Mouse (Mus musculus): ENCODE data around the gene Wdr4. TPM values are rescaled to one million over a fixed set of nuclear protein-coding genes. Genes with fewer than 3 reads are reported as not detected.

The Wdr4 gene
- total and polyA plus RNA-seq, 2 experiments from 2014 or later, result 27.0 to 66.0 TPM

GRCm38 (mm10) chr17:31512593-31512992 lies 7.2 kb downstream of the Wdr4 start:
- Histone ChIP-seq H3K4me1 (ENCODE audit: insufficient read depth, low read length) (no peaks in the 10 kb centered on the region; the same call in 1 of the 2 replicates), H3K4me2 (ENCODE audit: low read depth, low read length, poor library complexity, severe bottlenecking) (peak overlapping the region; percentile 52), H3K27me3 (ENCODE audit: insufficient read depth, low read length) (no peaks in the 10 kb centered on the region), H3K27ac (ENCODE audit: low read depth, low read length) (peak overlapping the region; percentile 77), H3K4me3 (ENCODE audit: low read depth, low read length) (peak overlapping the region; percentile 64), H3K36me3 (ENCODE audit: insufficient read depth, low read length) (peaks cover 17% of the 10 kb centered on the region), H3K9me3 (ENCODE audit: low read length) (no peaks in the 10 kb centered on the region), H3K9ac (replicated peaks; ENCODE audit: low read length, poor library complexity, severe bottlenecking) (peak overlapping the region; percentile 37)
- DNase-seq (ENCODE audit: low spot score), result no peak
- whole genome bisulfite sequencing, result 20% methylated on average over 6 of the region's 6 CpGs
- TF ChIP-seq CTCF (IDR thresholded peaks at IDR 0.05), result no peak
- ATAC-seq (ENCODE audit: low FRiP score), result no peak

- no peaks in the 10 kb centered on the region for H3K9me3 ChIP-seq (ENCODE audit: low read length)
- peak overlapping the region; percentile 52 for H3K4me2 ChIP-seq (ENCODE audit: low read depth, low read length, poor library complexity, severe bottlenecking)
- H3K4me1 ChIP-seq (ENCODE audit: insufficient read depth, low read length), result no peaks in the 10 kb centered on the region; the same call in 1 of the 2 replicates
- peaks cover 23% of the 10 kb centered on the region for H3K36me3 ChIP-seq (ENCODE audit: insufficient read depth, low read length)
- peak overlapping the region; percentile 77 for H3K27ac ChIP-seq (ENCODE audit: low read depth, low read length)
- peak overlapping the region; percentile 64 for H3K4me3 ChIP-seq (ENCODE audit: low read depth, low read length)
- H3K27me3 ChIP-seq (ENCODE audit: insufficient read depth, low read length), result no peaks in the 10 kb centered on the region
- ATAC-seq (ENCODE audit: low FRiP score) (peak; percentile 93), DNase-seq (ENCODE audit: low spot score) (peak; percentile 96)
- TF ChIP-seq CTCF (IDR thresholded peaks at IDR 0.05), result no peak
- peak overlapping the region; percentile 70 for H3K9ac ChIP-seq (replicated peaks; ENCODE audit: low read length, poor library complexity, severe bottlenecking)
- whole genome bisulfite sequencing, result under 1% methylated on average over 50 of the region's 56 CpGs
Measured at GRCm38 (mm10) chr17:31511792-31512495, 7.8 kb downstream of the Wdr4 start.

- no peak for DNase-seq (ENCODE audit: low spot score)
- WGBS, result 97% methylated on average over 6 of the region's 6 CpGs
- Histone ChIP-seq H3K27ac (ENCODE audit: low read depth, low read length) (no peak overlapping the region), H3K36me3 (ENCODE audit: insufficient read depth, low read length) (peaks cover 27% of the 10 kb centered on the region), H3K9me3 (ENCODE audit: low read length) (no peaks in the 10 kb centered on the region), H3K4me2 (ENCODE audit: low read depth, low read length, poor library complexity, severe bottlenecking) (peak overlapping the region; percentile 52), H3K27me3 (ENCODE audit: insufficient read depth, low read length) (no peaks in the 10 kb centered on the region), H3K4me3 (ENCODE audit: low read depth, low read length) (peak overlapping the region; percentile 64; the same call in 1 of the 2 replicates), H3K9ac (replicated peaks; ENCODE audit: low read length, poor library complexity, severe bottlenecking) (no peak overlapping the region), H3K4me1 (ENCODE audit: insufficient read depth, low read length) (no peaks in the 10 kb centered on the region; the same call in 1 of the 2 replicates)
- peak; percentile 51 for TF ChIP-seq CTCF (IDR thresholded peaks at IDR 0.05)
- ATAC-seq (ENCODE audit: low FRiP score), result no peak
Measured at GRCm38 (mm10) chr17:31510944-31511343, 8.8 kb downstream of the Wdr4 start.

- Histone ChIP-seq H3K4me2 (ENCODE audit: low read depth, low read length, poor library complexity, severe bottlenecking) (no peak overlapping the region), H3K36me3 (ENCODE audit: insufficient read depth, low read length) (peaks cover 45% of the 10 kb centered on the region), H3K4me1 (ENCODE audit: insufficient read depth, low read length) (no peaks in the 10 kb centered on the region), H3K9me3 (ENCODE audit: low read length) (no peaks in the 10 kb centered on the region), H3K27ac (ENCODE audit: low read depth, low read length) (no peak overlapping the region), H3K4me3 (ENCODE audit: low read depth, low read length) (no peak overlapping the region), H3K27me3 (ENCODE audit: insufficient read depth, low read length) (no peaks in the 10 kb centered on the region), H3K9ac (replicated peaks; ENCODE audit: low read length, poor library complexity, severe bottlenecking) (no peak overlapping the region)
- WGBS, result 88% methylated on average over 7 of the region's 7 CpGs
- ATAC-seq (ENCODE audit: low FRiP score) (no peak), DNase-seq (ENCODE audit: low spot score) (no peak)
- TF ChIP-seq CTCF (IDR thresholded peaks at IDR 0.05), result no peak
Measured at GRCm38 (mm10) chr17:31506282-31506681, 13.5 kb downstream of the Wdr4 start.

GRCm38 (mm10) chr17:31505013-31505412 lies 14.8 kb downstream of the Wdr4 start:
- WGBS, result 48% methylated on average over 5 of the region's 5 CpGs
- Histone ChIP-seq H3K4me3 (ENCODE audit: low read depth, low read length) (no peak overlapping the region), H3K4me1 (ENCODE audit: insufficient read depth, low read length) (no peaks in the 10 kb centered on the region), H3K9me3 (ENCODE audit: low read length) (no peaks in the 10 kb centered on the region), H3K4me2 (ENCODE audit: low read depth, low read length, poor library complexity, severe bottlenecking) (no peak overlapping the region), H3K27me3 (ENCODE audit: insufficient read depth, low read length) (no peaks in the 10 kb centered on the region), H3K27ac (ENCODE audit: low read depth, low read length) (no peak overlapping the region), H3K36me3 (ENCODE audit: insufficient read depth, low read length) (peaks cover 56% of the 10 kb centered on the region), H3K9ac (replicated peaks; ENCODE audit: low read length, poor library complexity, severe bottlenecking) (no peak overlapping the region)
- DNase-seq (ENCODE audit: low spot score) (no peak), ATAC-seq (ENCODE audit: low FRiP score) (no peak)
- no peak for TF ChIP-seq CTCF (IDR thresholded peaks at IDR 0.05)

GRCm38 (mm10) chr17:31503936-31504335 lies 15.8 kb downstream of the Wdr4 start:
- TF ChIP-seq CTCF (IDR thresholded peaks at IDR 0.05), result no peak
- Histone ChIP-seq H3K9me3 (ENCODE audit: low read length) (no peaks in the 10 kb centered on the region), H3K4me2 (ENCODE audit: low read depth, low read length, poor library complexity, severe bottlenecking) (no peak overlapping the region), H3K27ac (ENCODE audit: low read depth, low read length) (no peak overlapping the region), H3K9ac (replicated peaks; ENCODE audit: low read length, poor library complexity, severe bottlenecking) (no peak overlapping the region), H3K36me3 (ENCODE audit: insufficient read depth, low read length) (peaks cover 51% of the 10 kb centered on the region), H3K27me3 (ENCODE audit: insufficient read depth, low read length) (no peaks in the 10 kb centered on the region), H3K4me1 (ENCODE audit: insufficient read depth, low read length) (no peaks in the 10 kb centered on the region), H3K4me3 (ENCODE audit: low read depth, low read length) (no peak overlapping the region)
- DNase-seq (ENCODE audit: low spot score) (no peak), ATAC-seq (ENCODE audit: low FRiP score) (no peak)
- 78% methylated on average over 2 of the region's 2 CpGs for WGBS
